ENCODE assay signal across 4 mouse cellular contexts in genomic region chr14:14478159-14478558, GRCm38 (mm10).
DNase-seq lines count a peak whose midpoint lies in the region; ATAC-seq lines count a peak whose summit lies in the region.

No protein-coding gene starts in this region.

- ATAC-seq in megakaryocyte, adult 5-6 weeks (ENCODE audit: poor library complexity, severe bottlenecking) = peak; percentile 86

- DNase-seq in c-Kit-positive CD71-negative TER-119-negative erythroid progenitor cells, embryonic 14.5 days (ENCODE audit: low read depth) = peak; percentile 8
- DNase-seq in gonadal fat pad, adult 2 months (ENCODE audit: low read depth) = peak; percentile 13
- peak; percentile 20 for DNase-seq in urinary bladder, postnatal 14 days (ENCODE audit: low spot score)

Comparison
In these comparisons a context has a peak if more than half of its experiments do, and no peak if none do; other contexts are left out.
1. Peak in every context shown above with its lines: DNase-seq and ATAC-seq.